Mouse (Mus musculus) thymus, postnatal 25 days (tissue): ENCODE data around the gene Kpna7.
A peak's percentile ranks its signal among the peaks of the same experiment; 100 is the strongest.
"Not testable (repeated sequence)": the region's sequence is repeated elsewhere in the genome, so short reads cannot be mapped to it uniquely, and the experiment has no call there.

Experiments used
- DNase-seq: peaks from one replicate; pipeline ENCODE4 v3.0.0; 2022

Gene Kpna7

GRCm38 (mm10) chr5:145083632-145084451 lies at the start of gene Kpna7, which contains the start of gene Arpc1a:
TSS of gene Kpna7 (minus strand) at chr5:145084030.
TSS of gene Arpc1a (plus strand) at chr5:145083830.
- peak; percentile 93 for DNase-seq

- not testable (repeated sequence) for DNase-seq
Observed at GRCm38 (mm10) chr5:145133275-145133674, 49.4 kb upstream of the Kpna7 start.

GRCm38 (mm10) chr5:145130995-145131394 lies 47.2 kb upstream of the Kpna7 start:
- DNase-seq = no peak

- no peak for DNase-seq
Observed at GRCm38 (mm10) chr5:145130191-145130590, 46.4 kb upstream of the Kpna7 start.

- DNase-seq = not testable (repeated sequence)
Observed at GRCm38 (mm10) chr5:145129773-145130172, 45.9 kb upstream of the Kpna7 start.

- no peak for DNase-seq
Observed at GRCm38 (mm10) chr5:145129124-145129523, 45.3 kb upstream of the Kpna7 start.

GRCm38 (mm10) chr5:145126580-145126979 lies 42.8 kb upstream of the Kpna7 start:
- no peak for DNase-seq

GRCm38 (mm10) chr5:145123396-145123795 lies 39.6 kb upstream of the Kpna7 start:
- DNase-seq = no peak

GRCm38 (mm10) chr5:145120921-145121320 lies 37.1 kb upstream of the Kpna7 start:
- DNase-seq = no peak

- no peak for DNase-seq
Observed at GRCm38 (mm10) chr5:145119385-145119784, 35.6 kb upstream of the Kpna7 start.

GRCm38 (mm10) chr5:145118461-145118860 lies 34.6 kb upstream of the Kpna7 start:
- no peak for DNase-seq

GRCm38 (mm10) chr5:145118005-145118404 lies 34.2 kb upstream of the Kpna7 start:
- no peak for DNase-seq

- peak; percentile 64 for DNase-seq
Observed at GRCm38 (mm10) chr5:145116916-145117315, 33.1 kb upstream of the Kpna7 start.

- peak; percentile 64 for DNase-seq
Observed at GRCm38 (mm10) chr5:145116316-145116715, 32.5 kb upstream of the Kpna7 start.

GRCm38 (mm10) chr5:145115736-145116135 lies 31.9 kb upstream of the Kpna7 start:
- no peak for DNase-seq

- peak; percentile 75 for DNase-seq
Observed at GRCm38 (mm10) chr5:145114606-145115473, 31.0 kb upstream of the Kpna7 start.

GRCm38 (mm10) chr5:145114071-145114605 lies 30.3 kb upstream of the Kpna7 start, which contains the start of gene Arpc1b:
TSS of gene Arpc1b (plus strand) at chr5:145114215.
- peak; percentile 73 for DNase-seq

- no peak for DNase-seq
Observed at GRCm38 (mm10) chr5:145113416-145113815, 29.6 kb upstream of the Kpna7 start.

GRCm38 (mm10) chr5:145112566-145112965 lies 28.7 kb upstream of the Kpna7 start:
- DNase-seq = no peak

- DNase-seq = no peak
Observed at GRCm38 (mm10) chr5:145110401-145110800, 26.6 kb upstream of the Kpna7 start.

GRCm38 (mm10) chr5:145105694-145106275 lies 22.0 kb upstream of the Kpna7 start:
- DNase-seq = no peak

GRCm38 (mm10) chr5:145104328-145104727 lies 20.5 kb upstream of the Kpna7 start:
- no peak for DNase-seq

GRCm38 (mm10) chr5:145102706-145103105 lies 18.9 kb upstream of the Kpna7 start:
- no peak for DNase-seq
